ENCODE assay signal across 12 mouse cellular contexts in the genomic region with DNA sequence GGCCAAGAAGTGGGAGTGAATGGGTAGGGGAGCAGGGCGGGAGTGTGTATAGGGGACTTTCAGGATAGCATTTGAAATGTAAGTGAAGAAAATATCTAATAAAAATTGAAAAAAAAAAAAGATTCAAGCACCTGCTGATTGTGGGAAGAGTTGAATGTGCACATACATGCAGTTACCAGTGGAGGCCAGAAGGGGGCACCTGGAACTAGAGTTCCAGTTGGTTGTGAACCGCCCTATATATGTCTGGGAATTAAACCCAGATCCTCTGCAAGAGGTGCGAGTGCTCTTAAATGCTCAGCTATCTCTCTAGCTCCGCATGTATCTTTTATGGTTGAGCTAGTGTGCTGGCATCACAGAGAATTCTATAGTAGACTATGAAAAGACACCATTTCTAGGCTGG. TPM values are rescaled to one million over a fixed set of nuclear protein-coding genes. Genes with fewer than 3 reads are reported as not detected.
DNase-seq lines count a peak whose midpoint lies in the region; ATAC-seq lines count a peak whose summit lies in the region.
"Had no signal": no experiment of that assay in that cellular context is flagged by ENCODE, and none has a peak within 500 bp of the region (broad histone marks: within the 10 kb centered on the region; RNA-seq: fewer than 3 reads in every experiment).

No protein-coding gene starts in this region.

- no peaks in the 10 kb centered on the region for H3K27me3 ChIP-seq in hindbrain, embryonic 10.5 days (ENCODE audit: insufficient read depth, poor library complexity, severe bottlenecking)
- no peaks in the 10 kb centered on the region for H3K27me3 ChIP-seq in hindbrain, embryonic 14.5 days (ENCODE audit: control insufficient read depth, insufficient read depth, low read length)
- H3K27me3 ChIP-seq: forebrain, embryonic 13.5 days; megakaryocyte, embryonic 14.5 days had no signal

- H3K4me3 ChIP-seq in hindbrain, embryonic 10.5 days: no peak overlapping the region
- H3K4me3 ChIP-seq in hindbrain, embryonic 14.5 days (replicated peaks; ENCODE audit: low read length): no peak overlapping the region
- H3K4me3 ChIP-seq: forebrain, embryonic 13.5 days; megakaryocyte, embryonic 14.5 days had no signal

- 55% methylated on average over 4 of the region's 4 CpGs for WGBS in hindbrain, embryonic 10.5 days
- WGBS in hindbrain, embryonic 14.5 days: 65% methylated on average over 4 of the region's 4 CpGs

- ATAC-seq in hindbrain, embryonic 14.5 days (ENCODE audit: low FRiP score): no peak
- ATAC-seq: forebrain, embryonic 13.5 days had no signal

- no peaks in the 10 kb centered on the region for H3K9me3 ChIP-seq in hindbrain, embryonic 10.5 days
- H3K9me3 ChIP-seq in hindbrain, embryonic 14.5 days (ENCODE audit: control insufficient read depth, low read length): no peaks in the 10 kb centered on the region
- H3K9me3 ChIP-seq: forebrain, embryonic 13.5 days had no signal

- H3K36me3 ChIP-seq in hindbrain, embryonic 10.5 days: no peaks in the 10 kb centered on the region
- H3K36me3 ChIP-seq in hindbrain, embryonic 14.5 days (replicated peaks; ENCODE audit: control insufficient read depth, insufficient read depth): no peaks in the 10 kb centered on the region

- peak; percentile 6 for DNase-seq in adrenal gland, postnatal 25 days
- no peak for DNase-seq in adrenal gland, postnatal 14 days
- DNase-seq in hindbrain, embryonic 10.5 days (ENCODE audit: low spot score): peak; percentile 31
- DNase-seq in hindbrain, embryonic 14.5 days (ENCODE audit: low spot score): no peak
- peak; percentile 13 for DNase-seq in lung, postnatal 10 days
- DNase-seq in lung, postnatal 25 days (ENCODE audit: low spot score): no peak
- DNase-seq in retina, embryonic 14.5 days (ENCODE audit: low spot score): peak; percentile 51
- no peak for DNase-seq in spleen, postnatal 36 days (ENCODE audit: low spot score in 2 of 2)
- DNase-seq: kidney, adult 9 months had no signal

- H3K9ac ChIP-seq in hindbrain, embryonic 14.5 days: no peak overlapping the region
- H3K9ac ChIP-seq: forebrain, embryonic 13.5 days had no signal

- H3K4me1 ChIP-seq in hindbrain, embryonic 10.5 days (replicated peaks): no peaks in the 10 kb centered on the region
- no peaks in the 10 kb centered on the region for H3K4me1 ChIP-seq in hindbrain, embryonic 14.5 days (replicated peaks; ENCODE audit: control insufficient read depth, insufficient read depth, low read length)
- H3K4me1 ChIP-seq: forebrain, embryonic 13.5 days; megakaryocyte, embryonic 14.5 days had no signal

- H3K4me2 ChIP-seq in hindbrain, embryonic 14.5 days (replicated peaks): no peak overlapping the region
- H3K4me2 ChIP-seq: forebrain, embryonic 13.5 days; heart, embryonic 11.5 days had no signal

- no peak overlapping the region for H3K27ac ChIP-seq in hindbrain, embryonic 10.5 days
- H3K27ac ChIP-seq in hindbrain, embryonic 14.5 days: no peak overlapping the region
- H3K27ac ChIP-seq: forebrain, embryonic 13.5 days had no signal

RNA-seq across cellular contexts. Expression of a gene that starts 42.8 kb away (rescaled TPM):
- 1.3 TPM in 1 of 2 replicates, not detected in the other for total RNA-seq in adrenal gland, postnatal 25 days (2021)
- 1.0 and 1.3 TPM in 2 replicates for total RNA-seq in adrenal gland, postnatal 14 days (2021)
- 24.0 and 33.2 TPM in 2 replicates for polyA plus RNA-seq in hindbrain, embryonic 10.5 days (2016; fragmentation: Nextera tagmentation; extraction: Ambion mirVana)
- polyA plus RNA-seq in hindbrain, embryonic 14.5 days (2014; fragmentation: Nextera tagmentation; extraction: Ambion mirVana): 15.1 and 15.6 TPM in 2 replicates

Comparison
In these comparisons a context has a peak if more than half of its experiments do, and no peak if none do; other contexts are left out.
1. DNase-seq: peak in adrenal gland, postnatal 25 days (single experiment), hindbrain, embryonic 10.5 days (single experiment), lung, postnatal 10 days (single experiment) and retina, embryonic 14.5 days (single experiment); none in adrenal gland, postnatal 14 days (single experiment), hindbrain, embryonic 14.5 days (single experiment), lung, postnatal 25 days (single experiment) and spleen, postnatal 36 days (0 of 2).